Mouse (Mus musculus): ENCODE results near the gene Ccl3. TPM values are rescaled to one million over a fixed set of nuclear protein-coding genes. Genes with fewer than 3 reads are reported as not detected.

Gene Ccl3
- total and polyA plus RNA-seq, 3 experiments = 3.2 to 18.4 (median 10.6) TPM

DNA sequence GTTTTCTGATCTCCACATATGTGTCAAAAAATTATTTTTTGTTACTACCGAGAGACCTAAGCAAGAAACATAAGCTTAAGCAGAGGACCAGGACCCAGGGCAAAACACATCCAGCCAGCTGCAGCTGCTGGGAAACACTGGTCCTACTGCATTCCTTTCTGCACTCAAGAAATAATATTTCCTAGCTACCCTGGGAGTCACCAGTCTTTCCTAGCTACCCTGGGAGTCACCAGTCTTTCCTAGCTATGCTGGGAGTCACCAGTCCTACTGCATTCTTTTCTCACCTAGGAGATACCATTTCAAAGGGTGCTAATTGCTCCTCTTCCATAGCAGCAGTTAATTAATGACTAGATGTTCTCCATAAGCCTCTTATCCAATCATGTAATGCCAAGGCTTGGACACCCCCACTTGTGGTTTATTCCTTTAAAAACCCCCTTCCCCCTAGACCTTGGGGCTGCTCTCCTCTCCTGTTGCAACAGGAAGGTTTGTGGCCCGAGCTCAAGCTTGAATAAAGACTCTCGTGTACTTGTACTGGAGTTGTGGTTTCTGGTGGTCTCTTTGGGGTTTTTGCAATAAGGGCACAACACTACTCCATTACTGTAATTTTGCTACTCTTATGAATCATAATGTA, 50.8 kb downstream of the Ccl3 start:
- Histone ChIP-seq H3K4me1 (ENCODE audit: control insufficient read depth in 1 of 2, insufficient read depth in 2 of 2) (peaks cover 7 to 41% of the 10 kb centered on the region in 2 experiments), H3K79me2 (replicated peaks; ENCODE audit: control insufficient read depth, extremely low read depth, insufficient read depth, poor library complexity, severe bottlenecking) (no peaks in the 10 kb centered on the region), H3K9me3 (replicated peaks; ENCODE audit: low read length) (no peaks in the 10 kb centered on the region), H3K36me3 (replicated peaks in 1 of 2; ENCODE audit: control insufficient read depth in 1 of 2, insufficient read depth in 1 of 2, low read length in 1 of 2) (no peaks in the 10 kb centered on the region), H3K4me3 (replicated peaks in 1 of 3; ENCODE audit: low read depth in 2 of 3, low read length in 2 of 3, poor library complexity in 1 of 3) (no peak overlapping the region), H3K4me2 (ENCODE audit: insufficient read depth, low read depth, poor library complexity, severe bottlenecking) (no peak overlapping the region), H3K27me3 (replicated peaks) (no peaks in the 10 kb centered on the region), H3K9ac (ENCODE audit: insufficient read depth, low read depth) (no peak overlapping the region), H3K27ac (ENCODE audit: insufficient read depth, low read depth) (no peak overlapping the region)
- no peak for DNase-seq (ENCODE audit: extremely low read depth)
- dilution Hi-C loops (cut with MboI; ENCODE audit: extremely low pct_ligation_motif_present, extremely low pct_unique_long_range_greater_than_20kb, low sequenced_read_pairs) = no loop called here
- no peak for TF ChIP-seq MEF2A (IDR thresholded peaks at IDR 0.05; ENCODE audit: borderline replicate concordance, low read depth, low read length)
- TF ChIP-seq USF1 (IDR thresholded peaks at IDR 0.05; ENCODE audit: low read depth, low read length) = no peak
- no peak for TF ChIP-seq MAX (IDR thresholded peaks at IDR 0.05; ENCODE audit: low read length)
- no peak for TF ChIP-seq CHD2 (IDR thresholded peaks at IDR 0.05; ENCODE audit: low read length)
- no peak for TF ChIP-seq IRF4 (IDR thresholded peaks at IDR 0.05; ENCODE audit: low read depth, low read length)
- no peak for TF ChIP-seq CHD1 (IDR thresholded peaks at IDR 0.05; ENCODE audit: low read depth, low read length)
- no peak for TF ChIP-seq MXI1 (IDR thresholded peaks at IDR 0.05; ENCODE audit: low read depth, low read length)
- no peak for TF ChIP-seq ETS1 (conservative IDR thresholded peaks at IDR 0.05; ENCODE audit: low read depth, low read length)
- in situ Hi-C loops (cut with MboI; ENCODE audit: low pct_ligation_motif_present, low pct_unique_long_range_greater_than_20kb, low sequenced_read_pairs) = no loop called here

Other genes starting within 250 kb of the Ccl3 start
- gene Rasl10b, start 240.2 kb downstream of the Ccl3 start, total RNA-seq (2012; rRNA removed) = 0.21 and 0.42 TPM in 2 replicates
- gene Rasl10b, start 240.2 kb downstream of the Ccl3 start, total RNA-seq (2014; rRNA removed) = not detected in 2 replicates
- 0.08 TPM in 1 of 2 replicates, not detected in the other for gene Rasl10b, start 240.2 kb downstream of the Ccl3 start, polyA plus RNA-seq (2012; ENCODE audit: insufficient read length, low read depth)
- not detected in 2 replicates for gene Gas2l2, start 219.9 kb downstream of the Ccl3 start, total RNA-seq (2012; rRNA removed)
- gene Gas2l2, start 219.9 kb downstream of the Ccl3 start, total RNA-seq (2014; rRNA removed) = not detected in 2 replicates
- not detected in 2 replicates for gene Gas2l2, start 219.9 kb downstream of the Ccl3 start, polyA plus RNA-seq (2012; ENCODE audit: insufficient read length, low read depth)
- gene 1700020L24Rik, start 211.7 kb downstream of the Ccl3 start, total RNA-seq (2012; rRNA removed) = 0.21 and 0.55 TPM in 2 replicates
- not detected in 2 replicates for gene 1700020L24Rik, start 211.7 kb downstream of the Ccl3 start, total RNA-seq (2014; rRNA removed)
- 0.34 and 0.40 TPM in 2 replicates for gene 1700020L24Rik, start 211.7 kb downstream of the Ccl3 start, polyA plus RNA-seq (2012; ENCODE audit: insufficient read length, low read depth)
- 0.04 and 0.17 TPM in 2 replicates for gene Mmp28, start 186.3 kb downstream of the Ccl3 start, total RNA-seq (2012; rRNA removed)
- gene Mmp28, start 186.3 kb downstream of the Ccl3 start, total RNA-seq (2014; rRNA removed) = not detected in 2 replicates
- gene Mmp28, start 186.3 kb downstream of the Ccl3 start, polyA plus RNA-seq (2012; ENCODE audit: insufficient read length, low read depth) = not detected in 2 replicates
- 60.4 and 69.8 TPM in 2 replicates for gene Taf15, start 176.3 kb downstream of the Ccl3 start, total RNA-seq (2012; rRNA removed)
- 38.8 and 39.5 TPM in 2 replicates for gene Taf15, start 176.3 kb downstream of the Ccl3 start, total RNA-seq (2014; rRNA removed)
- gene Taf15, start 176.3 kb downstream of the Ccl3 start, polyA plus RNA-seq (2012; ENCODE audit: insufficient read length, low read depth) = 367 and 488 TPM in 2 replicates
- gene Heatr9, start 127.2 kb downstream of the Ccl3 start, total RNA-seq (2012; rRNA removed) = not detected in 2 replicates
- gene Heatr9, start 127.2 kb downstream of the Ccl3 start, total RNA-seq (2014; rRNA removed) = not detected in 2 replicates
- gene Heatr9, start 127.2 kb downstream of the Ccl3 start, polyA plus RNA-seq (2012; ENCODE audit: insufficient read length, low read depth) = not detected in 2 replicates
- gene Ccl5, start 118.8 kb downstream of the Ccl3 start, total RNA-seq (2012; rRNA removed) = 0.68 TPM in 1 of 2 replicates, not detected in the other
- gene Ccl5, start 118.8 kb downstream of the Ccl3 start, total RNA-seq (2014; rRNA removed) = 0.60 TPM in 1 of 2 replicates, not detected in the other
- 1.3 and 1.9 TPM in 2 replicates for gene Ccl5, start 118.8 kb downstream of the Ccl3 start, polyA plus RNA-seq (2012; ENCODE audit: insufficient read length, low read depth)
- gene Ccl9, start 70.7 kb downstream of the Ccl3 start, total RNA-seq (2012; rRNA removed) = 0.42 TPM in 1 of 2 replicates, not detected in the other
- gene Ccl9, start 70.7 kb downstream of the Ccl3 start, total RNA-seq (2014; rRNA removed) = 0.63 and 0.67 TPM in 2 replicates
- gene Ccl9, start 70.7 kb downstream of the Ccl3 start, polyA plus RNA-seq (2012; ENCODE audit: insufficient read length, low read depth) = 0.64 and 0.81 TPM in 2 replicates
- gene Ccl6, start 56.3 kb downstream of the Ccl3 start, total RNA-seq (2012; rRNA removed) = 0.13 and 0.30 TPM in 2 replicates
- 1.2 and 1.8 TPM in 2 replicates for gene Ccl6, start 56.3 kb downstream of the Ccl3 start, total RNA-seq (2014; rRNA removed)
- 0.93 and 1.3 TPM in 2 replicates for gene Ccl6, start 56.3 kb downstream of the Ccl3 start, polyA plus RNA-seq (2012; ENCODE audit: insufficient read length, low read depth)
- gene Rpl9-ps1, start 3.7 kb downstream of the Ccl3 start, total RNA-seq (2012; rRNA removed) = not detected in 2 replicates
- not detected in 2 replicates for gene Rpl9-ps1, start 3.7 kb downstream of the Ccl3 start, total RNA-seq (2014; rRNA removed)
- gene Rpl9-ps1, start 3.7 kb downstream of the Ccl3 start, polyA plus RNA-seq (2012; ENCODE audit: insufficient read length, low read depth) = not detected in 2 replicates
- gene Ccl4, start 13.2 kb upstream of the Ccl3 start, total RNA-seq (2012; rRNA removed) = 6.9 and 7.2 TPM in 2 replicates
- gene Ccl4, start 13.2 kb upstream of the Ccl3 start, total RNA-seq (2014; rRNA removed) = 7.6 and 12.7 TPM in 2 replicates
- 24.2 and 26.1 TPM in 2 replicates for gene Ccl4, start 13.2 kb upstream of the Ccl3 start, polyA plus RNA-seq (2012; ENCODE audit: insufficient read length, low read depth)
- not detected in 2 replicates for gene Wfdc17, start 54.6 kb upstream of the Ccl3 start, total RNA-seq (2012; rRNA removed)
- gene Wfdc17, start 54.6 kb upstream of the Ccl3 start, total RNA-seq (2014; rRNA removed) = not detected in 2 replicates
- gene Wfdc17, start 54.6 kb upstream of the Ccl3 start, polyA plus RNA-seq (2012; ENCODE audit: insufficient read length, low read depth) = not detected in 2 replicates
- gene Wfdc18, start 59.7 kb upstream of the Ccl3 start, total RNA-seq (2012; rRNA removed) = not detected in 2 replicates
- not detected in 2 replicates for gene Wfdc18, start 59.7 kb upstream of the Ccl3 start, total RNA-seq (2014; rRNA removed)
- not detected in 2 replicates for gene Wfdc18, start 59.7 kb upstream of the Ccl3 start, polyA plus RNA-seq (2012; ENCODE audit: insufficient read length, low read depth)
- 1.6 and 3.3 TPM in 2 replicates for gene Wfdc21, start 97.6 kb upstream of the Ccl3 start, total RNA-seq (2012; rRNA removed)
- 8.3 and 14.7 TPM in 2 replicates for gene Wfdc21, start 97.6 kb upstream of the Ccl3 start, total RNA-seq (2014; rRNA removed)
- gene Wfdc21, start 97.6 kb upstream of the Ccl3 start, polyA plus RNA-seq (2012; ENCODE audit: insufficient read length, low read depth) = 2.6 and 3.4 TPM in 2 replicates
- 17.6 and 18.3 TPM in 2 replicates for gene Heatr6, start 104.3 kb upstream of the Ccl3 start, total RNA-seq (2012; rRNA removed)
- 14.9 and 17.4 TPM in 2 replicates for gene Heatr6, start 104.3 kb upstream of the Ccl3 start, total RNA-seq (2014; rRNA removed)
- 21.0 and 24.4 TPM in 2 replicates for gene Heatr6, start 104.3 kb upstream of the Ccl3 start, polyA plus RNA-seq (2012; ENCODE audit: insufficient read length, low read depth)
- gene Hnf1b, start 200.7 kb upstream of the Ccl3 start, total RNA-seq (2012; rRNA removed) = 0.25 and 0.42 TPM in 2 replicates
- 0.11 TPM in 1 of 2 replicates, not detected in the other for gene Hnf1b, start 200.7 kb upstream of the Ccl3 start, total RNA-seq (2014; rRNA removed)
- gene Hnf1b, start 200.7 kb upstream of the Ccl3 start, polyA plus RNA-seq (2012; ENCODE audit: insufficient read length, low read depth) = 3.0 and 3.2 TPM in 2 replicates